Mouse (Mus musculus) kidney, adult 2 months (tissue): Measurements from ENCODE around the gene Htra2.

Experiments used
- CTCF ChIP-seq: fragments of 200-500 bp; conservative IDR thresholded peaks from 2 replicates; pipeline ENCODE4 v1.5.1; 2011; ENCODE audit warnings: low read depth, mild to moderate bottlenecking, control low read depth, low read length, moderate library complexity, mixed read lengths; ENCODE audit not compliant: insufficient read depth, insufficient read length
- POLR2A ChIP-seq: fragments of 200-500 bp; IDR thresholded peaks from one replicate; pipeline ENCODE4 v1.6.1; 2011; ENCODE audit warnings: low read depth, low read length, control low read depth

DNA sequence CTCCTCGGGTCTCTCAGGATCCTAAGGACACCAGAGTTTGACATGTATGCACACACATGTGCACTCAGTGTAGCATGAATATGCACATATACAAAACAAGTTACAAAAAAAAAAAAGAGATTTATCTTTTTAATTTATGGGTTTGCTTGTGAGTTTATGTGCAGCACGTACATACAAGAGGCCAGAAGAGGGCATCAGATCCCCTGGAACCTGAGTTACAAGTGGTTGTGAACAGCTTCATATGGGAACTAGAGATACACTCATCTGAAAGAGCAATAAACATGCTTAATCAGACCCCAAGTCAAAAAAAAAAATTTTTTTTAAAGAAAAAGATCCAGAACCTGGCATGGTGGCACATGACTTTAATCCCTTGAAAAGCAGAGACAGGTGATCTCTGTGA is 19.9 kb upstream of the Htra2 start:
- no peak for TF ChIP-seq CTCF
- TF ChIP-seq POLR2A, result no peak
